Mouse (Mus musculus) CH12.LX (cell line): ENCODE results near the gene Cdh24. TPM values are rescaled to one million over a fixed set of nuclear protein-coding genes. Genes with fewer than 3 reads are reported as not detected.

Experiments used
- DNase-seq: peaks from one replicate; pipeline ENCODE4 v3.0.0-alpha.2; 2013; ENCODE audit errors: extremely low read depth
- H3K27ac ChIP-seq: 2 replicates; pipeline ENCODE4 v1.5.1; 2012; ENCODE audit warnings: low read depth, mild to moderate bottlenecking, control low read depth, moderate library complexity; ENCODE audit not compliant: insufficient read depth
- H3K27me3 ChIP-seq: replicated peaks from 2 replicates; pipeline ENCODE3; 2012; ENCODE audit warnings: inconsistent platforms
- H3K36me3 ChIP-seq, 2 experiments: replicated peaks in 1 of 2; 2 replicates each; pipeline versions ENCODE3 to v1.6.1; 2012; ENCODE audit warnings: inconsistent platforms in 1 of 2, low read length in 1 of 2, mild to moderate bottlenecking in 1 of 2, mixed read lengths in 1 of 2, moderate library complexity in 1 of 2; ENCODE audit not compliant: control insufficient read depth in 1 of 2, insufficient read depth in 1 of 2
- H3K4me1 ChIP-seq, 2 experiments: 2 replicates each; pipeline ENCODE4 v1.6.1; 2012; ENCODE audit warnings: inconsistent platforms in 1 of 2, moderate library complexity in 1 of 2; ENCODE audit not compliant: insufficient read depth in 2 of 2, control insufficient read depth in 1 of 2
- H3K4me2 ChIP-seq: 2 replicates; pipeline ENCODE4 v1.6.1; 2012; ENCODE audit warnings: low read depth, mild to moderate bottlenecking, control low read depth; ENCODE audit not compliant: poor library complexity, insufficient read depth, severe bottlenecking
- H3K4me3 ChIP-seq, 3 experiments: fragments of 150-350 bp in 1 of 3; sonication (generic) in 1 of 3; replicated peaks in 1 of 3; 2 replicates each; pipeline versions ENCODE3 to v1.5.1; 2011 to 2012; ENCODE audit warnings: low read depth in 2 of 3, low read length in 2 of 3, mild to moderate bottlenecking in 2 of 3, moderate library complexity in 2 of 3, control low read depth in 1 of 3, improper control_type of control experiment in 1 of 3, inconsistent platforms in 1 of 3, mixed read lengths in 1 of 3; ENCODE audit not compliant: poor library complexity in 1 of 3
- H3K79me2 ChIP-seq: replicated peaks from 2 replicates; pipeline ENCODE4 v1.6.1; 2012; ENCODE audit warnings: mild to moderate bottlenecking, moderate library complexity; ENCODE audit not compliant: control insufficient read depth, poor library complexity, insufficient read depth, severe bottlenecking; ENCODE audit errors: extremely low read depth
- H3K9ac ChIP-seq: 2 replicates; pipeline ENCODE4 v1.6.1; 2012; ENCODE audit warnings: low read depth, mild to moderate bottlenecking, control low read depth, moderate library complexity; ENCODE audit not compliant: insufficient read depth
- H3K9me3 ChIP-seq: replicated peaks from 2 replicates; pipeline ENCODE3; 2012; ENCODE audit warnings: low read length, inconsistent platforms, mixed read lengths
- BHLHE40 ChIP-seq: IDR thresholded peaks from 2 replicates; pipeline ENCODE4 v1.6.1; 2011; ENCODE audit warnings: mild to moderate bottlenecking, low read depth, low read length, improper control_type of control experiment
- CHD2 ChIP-seq: IDR thresholded peaks from 2 replicates; pipeline ENCODE4 v1.6.1; 2011; ENCODE audit warnings: low read length, improper control_type of control experiment
- CTCF ChIP-seq, 2 experiments: IDR thresholded peaks in 1 of 2; conservative IDR thresholded peaks in 1 of 2; 2 replicates each; pipeline ENCODE4 v1.5.1; 2011 to 2012; ENCODE audit warnings: low read depth in 2 of 2, low read length in 2 of 2, improper control_type of control experiment in 1 of 2, inconsistent platforms in 1 of 2, mild to moderate bottlenecking in 1 of 2, moderate library complexity in 1 of 2
- E2F4 ChIP-seq: IDR thresholded peaks from 2 replicates; pipeline ENCODE4 v1.6.1; 2011; ENCODE audit warnings: low read depth, low read length, improper control_type of control experiment; ENCODE audit not compliant: insufficient replicate concordance
- ELF1 ChIP-seq: IDR thresholded peaks from 2 replicates; pipeline ENCODE4 v1.6.1; 2014; ENCODE audit warnings: low read depth, mild to moderate bottlenecking, inconsistent platforms, low read length, improper control_type of control experiment
- EP300 ChIP-seq: IDR thresholded peaks from 2 replicates; pipeline ENCODE4 v1.6.1; 2011; ENCODE audit warnings: low read length, improper control_type of control experiment
- ETS1 ChIP-seq: conservative IDR thresholded peaks from 2 replicates; pipeline ENCODE4 v1.6.1; 2012; ENCODE audit warnings: low read depth, mild to moderate bottlenecking, inconsistent platforms, low read length, improper control_type of control experiment, moderate library complexity
- GABPA ChIP-seq: IDR thresholded peaks from 2 replicates; pipeline ENCODE4 v1.6.1; 2012; ENCODE audit warnings: low read depth, low read length, improper control_type of control experiment, inconsistent platforms; ENCODE audit not compliant: insufficient replicate concordance
- HCFC1 ChIP-seq: IDR thresholded peaks from 2 replicates; pipeline ENCODE4 v1.6.1; 2012; ENCODE audit warnings: low read depth, mild to moderate bottlenecking, inconsistent platforms, low read length, improper control_type of control experiment
- IRF4 ChIP-seq: IDR thresholded peaks from 2 replicates; pipeline ENCODE4 v1.6.1; 2014; ENCODE audit warnings: low read depth, mild to moderate bottlenecking, inconsistent platforms, low read length, improper control_type of control experiment
- JUND ChIP-seq: conservative IDR thresholded peaks from 2 replicates; pipeline ENCODE4 v1.6.1; 2011; ENCODE audit warnings: low read depth, low read length, improper control_type of control experiment
- KAT2A ChIP-seq: IDR thresholded peaks from 2 replicates; pipeline ENCODE4 v1.6.1; 2012; ENCODE audit warnings: low read length, improper control_type of control experiment, inconsistent platforms; ENCODE audit not compliant: insufficient replicate concordance
- MAFK ChIP-seq: IDR thresholded peaks from 2 replicates; pipeline ENCODE4 v1.6.1; 2011; ENCODE audit warnings: low read length, improper control_type of control experiment; ENCODE audit not compliant: insufficient replicate concordance
- MAX ChIP-seq: IDR thresholded peaks from 2 replicates; pipeline ENCODE4 v1.6.1; 2011; ENCODE audit warnings: low read length, improper control_type of control experiment
- MAZ ChIP-seq: IDR thresholded peaks from 2 replicates; pipeline ENCODE4 v1.6.1; 2012; ENCODE audit warnings: low read depth, mild to moderate bottlenecking, inconsistent platforms, low read length, improper control_type of control experiment, moderate library complexity
- MEF2A ChIP-seq: IDR thresholded peaks from 2 replicates; pipeline ENCODE4 v1.6.1; 2014; ENCODE audit warnings: low read depth, mild to moderate bottlenecking, inconsistent platforms, low read length, improper control_type of control experiment, borderline replicate concordance
- MXI1 ChIP-seq: IDR thresholded peaks from 2 replicates; pipeline ENCODE4 v1.6.1; 2011; ENCODE audit warnings: mild to moderate bottlenecking, low read depth, low read length, improper control_type of control experiment
- MYC ChIP-seq: IDR thresholded peaks from 2 replicates; pipeline ENCODE4 v1.6.1; 2011; ENCODE audit warnings: low read depth, mild to moderate bottlenecking, improper control_type of control experiment, low read length
- NELFE ChIP-seq: IDR thresholded peaks from 2 replicates; pipeline ENCODE4 v1.6.1; 2011; ENCODE audit warnings: low read depth, low read length, improper control_type of control experiment
- NRF1 ChIP-seq: IDR thresholded peaks from 2 replicates; pipeline ENCODE4 v1.6.1; 2014; ENCODE audit warnings: low read depth, mild to moderate bottlenecking, inconsistent platforms, low read length, improper control_type of control experiment, moderate library complexity
- PAX5 ChIP-seq: IDR thresholded peaks from 2 replicates; pipeline ENCODE4 v1.6.1; 2012; ENCODE audit warnings: low read length, inconsistent platforms, mixed read lengths
- POLR2A ChIP-seq: IDR thresholded peaks from 2 replicates; pipeline ENCODE4 v1.6.1; 2011; ENCODE audit warnings: low read depth, mild to moderate bottlenecking, improper control_type of control experiment, low read length
- RAD21 ChIP-seq: IDR thresholded peaks from 2 replicates; pipeline ENCODE4 v1.6.1; 2011; ENCODE audit warnings: low read depth, mild to moderate bottlenecking, low read length, improper control_type of control experiment, moderate library complexity
- RCOR1 ChIP-seq: conservative IDR thresholded peaks from 2 replicates; pipeline ENCODE4 v1.6.1; 2012; ENCODE audit warnings: low read depth, mild to moderate bottlenecking, inconsistent platforms, low read length, improper control_type of control experiment
- SIN3A ChIP-seq: IDR thresholded peaks from 2 replicates; pipeline ENCODE4 v1.6.1; 2012; ENCODE audit warnings: low read length, improper control_type of control experiment, inconsistent platforms
- SMC3 ChIP-seq: IDR thresholded peaks from 2 replicates; pipeline ENCODE4 v1.6.1; 2011; ENCODE audit warnings: low read depth, low read length, improper control_type of control experiment
- TBP ChIP-seq: conservative IDR thresholded peaks from 2 replicates; pipeline ENCODE4 v1.6.1; 2011; ENCODE audit warnings: low read depth, low read length, improper control_type of control experiment
- USF1 ChIP-seq: IDR thresholded peaks from 2 replicates; pipeline ENCODE4 v1.6.1; 2014; ENCODE audit warnings: low read depth, mild to moderate bottlenecking, inconsistent platforms, low read length, improper control_type of control experiment
- USF2 ChIP-seq: conservative IDR thresholded peaks from 2 replicates; pipeline ENCODE4 v1.6.1; 2011; ENCODE audit warnings: low read depth, low read length, improper control_type of control experiment
- ZC3H11A ChIP-seq: IDR thresholded peaks from 2 replicates; pipeline ENCODE4 v1.6.1; 2012; ENCODE audit warnings: low read depth, mild to moderate bottlenecking, inconsistent platforms, low read length, improper control_type of control experiment
- ZMIZ1 ChIP-seq: IDR thresholded peaks from 2 replicates; pipeline ENCODE4 v1.6.1; 2012; ENCODE audit warnings: low read depth, mild to moderate bottlenecking, inconsistent platforms, low read length, improper control_type of control experiment
- ZNF384 ChIP-seq: IDR thresholded peaks from 2 replicates; pipeline ENCODE4 v1.6.1; 2012; ENCODE audit warnings: low read depth, low read length, improper control_type of control experiment, inconsistent platforms
- dilution Hi-C: fragments of 300-500 bp; cut with MboI; formaldehyde crosslinking; loops from 2 replicates; pipeline ENCODE4 v1.14.3; 2020; ENCODE audit warnings: low sequenced_read_pairs; ENCODE audit not compliant: extremely low pct_unique_long_range_greater_than_20kb, extremely low pct_ligation_motif_present
- in situ Hi-C: fragments of 300-500 bp; cut with MboI; formaldehyde crosslinking; loops from 3 replicates; pipeline ENCODE4 v1.14.3; 2019; ENCODE audit warnings: low sequenced_read_pairs, low pct_ligation_motif_present, low pct_unique_long_range_greater_than_20kb, mixed read lengths
- polyA plus RNA-seq: library from polyadenylated mRNA; unstranded; fragments of >175 nt; gene quantifications from 2 replicates; pipeline ENCODE4 v1.2.1, GENCODE M21; 2012; ENCODE audit warnings: low read depth; ENCODE audit not compliant: insufficient read length
- total RNA-seq, 2 experiments: library from RNA; depleted of rRNA; stranded (reverse); fragments of 300-350 nt in 1 of 2; fragments of >200 nt in 1 of 2; gene quantifications; 2 replicates each; pipeline ENCODE4 v1.2.3; 2012 to 2014

The Cdh24 gene
- total and polyA plus RNA-seq, 3 experiments, result 1.0 to 4.9 (median 1.6) TPM

- no peak within 1 kb of the TSS for H3K4me2 ChIP-seq
- H3K27me3 ChIP-seq, result no peaks in the 10 kb centered on the region
- in situ Hi-C loops (no loop called here), dilution Hi-C loops (no loop called here)
- H3K4me3 ChIP-seq, result no peak within 1 kb of the TSS
- peaks cover 1 to 3% of the 10 kb centered on the region in 2 experiments for H3K36me3 ChIP-seq
- H3K79me2 ChIP-seq, result peaks cover 15% of the 10 kb centered on the region
- peaks cover 3% of the 10 kb centered on the region for H3K9me3 ChIP-seq
- H3K9ac ChIP-seq, result no peak within 1 kb of the TSS
- no peak within 1 kb of the TSS for H3K27ac ChIP-seq
- DNase-seq, result no peak
- peaks cover 4 to 12% of the 10 kb centered on the region in 2 experiments; a peak in 3 of 4 replicates for H3K4me1 ChIP-seq
- no peak for TF ChIP-seq USF1
- TF ChIP-seq HCFC1, result no peak
- no peak for TF ChIP-seq ELF1
- TF ChIP-seq ZC3H11A, result no peak
- no peak for TF ChIP-seq MYC
- no peak for TF ChIP-seq JUND
- no peak for TF ChIP-seq MAZ
- TF ChIP-seq IRF4, result no peak
- TF ChIP-seq, all 38 proteins: peak for 0
Observed at GRCm38 (mm10) chr14:54621133-54621532, 20.0 kb downstream of the Cdh24 start, which contains the start of gene Psmb11. Psmb11 (plus strand) TSS chr14:54621433.

- H3K36me3 ChIP-seq, result peaks cover 26 to 30% of the 10 kb centered on the region in 2 experiments
- H3K4me3 ChIP-seq, result peak within 1 kb of the TSS; percentile 93 to 97 (median 93)
- peak; percentile 92 for DNase-seq
- peak within 1 kb of the TSS; percentile 40; the same call in 1 of the 2 replicates for H3K27ac ChIP-seq
- peak within 1 kb of the TSS; percentile 42 for H3K4me2 ChIP-seq
- dilution Hi-C loops (no loop called here), in situ Hi-C loops (no loop called here)
- H3K9ac ChIP-seq, result peak within 1 kb of the TSS; percentile 96
- no peaks in the 10 kb centered on the region for H3K27me3 ChIP-seq
- H3K4me1 ChIP-seq, result peaks cover 5 to 13% of the 10 kb centered on the region in 2 experiments; a peak in 3 of 4 replicates
- H3K79me2 ChIP-seq, result peaks cover 18% of the 10 kb centered on the region
- peaks cover 3% of the 10 kb centered on the region for H3K9me3 ChIP-seq
- no peak for TF ChIP-seq PAX5
- TF ChIP-seq E2F4, result no peak
- TF ChIP-seq SIN3A, result peak; percentile 55; the same call in 1 of the 2 replicates
- TF ChIP-seq RAD21, result no peak
- no peak for TF ChIP-seq ZC3H11A
- TF ChIP-seq POLR2A, result peak; percentile 80
- peak; percentile 92 for TF ChIP-seq HCFC1
- TF ChIP-seq CTCF (conservative IDR thresholded peaks at IDR 0.05 in 1 of 2, IDR thresholded peaks at IDR 0.05 in 1 of 2; ENCODE audit: low read depth in 2 of 2, low read length in 2 of 2), result no peak
- no peak for TF ChIP-seq JUND
- no peak for TF ChIP-seq MAFK
- TF ChIP-seq TBP, result peak; percentile 54; the same call in 1 of the 2 replicates
- TF ChIP-seq SMC3, result no peak
- TF ChIP-seq IRF4, result no peak; the same call in 1 of the 2 replicates
- TF ChIP-seq CHD2, result peak; percentile 50
- TF ChIP-seq MAX, result no peak
- TF ChIP-seq KAT2A, result peak; percentile 92; the same call in 1 of the 2 replicates
- TF ChIP-seq ZMIZ1, result peak; percentile 76; the same call in 1 of the 2 replicates
- TF ChIP-seq ELF1, result peak; percentile 72
- TF ChIP-seq MYC, result no peak
- TF ChIP-seq GABPA, result no peak; the same call in 1 of the 2 replicates
- TF ChIP-seq ETS1, result no peak
- no peak for TF ChIP-seq EP300
- no peak for TF ChIP-seq MXI1
- TF ChIP-seq ZNF384, result no peak
- TF ChIP-seq NELFE, result peak; percentile 80
- no peak for TF ChIP-seq BHLHE40
- TF ChIP-seq NRF1, result peak; percentile 86
- TF ChIP-seq MEF2A, result no peak
- TF ChIP-seq USF2, result no peak
- TF ChIP-seq RCOR1, result peak; percentile 99
Observed at GRCm38 (mm10) chr14:54617897-54618365, 23.2 kb downstream of the Cdh24 start, which contains the start of gene Psmb5. Psmb5 (minus strand) TSS chr14:54618022.
